Mouse (Mus musculus): ENCODE measurements at regions not wholly inside any gene's neighbourhood (a gene's known extent, or its start where the extent isn't known, plus 50 kb on each side); places are given as distances from the start of the nearest gene placed in this dataset.

DNA sequence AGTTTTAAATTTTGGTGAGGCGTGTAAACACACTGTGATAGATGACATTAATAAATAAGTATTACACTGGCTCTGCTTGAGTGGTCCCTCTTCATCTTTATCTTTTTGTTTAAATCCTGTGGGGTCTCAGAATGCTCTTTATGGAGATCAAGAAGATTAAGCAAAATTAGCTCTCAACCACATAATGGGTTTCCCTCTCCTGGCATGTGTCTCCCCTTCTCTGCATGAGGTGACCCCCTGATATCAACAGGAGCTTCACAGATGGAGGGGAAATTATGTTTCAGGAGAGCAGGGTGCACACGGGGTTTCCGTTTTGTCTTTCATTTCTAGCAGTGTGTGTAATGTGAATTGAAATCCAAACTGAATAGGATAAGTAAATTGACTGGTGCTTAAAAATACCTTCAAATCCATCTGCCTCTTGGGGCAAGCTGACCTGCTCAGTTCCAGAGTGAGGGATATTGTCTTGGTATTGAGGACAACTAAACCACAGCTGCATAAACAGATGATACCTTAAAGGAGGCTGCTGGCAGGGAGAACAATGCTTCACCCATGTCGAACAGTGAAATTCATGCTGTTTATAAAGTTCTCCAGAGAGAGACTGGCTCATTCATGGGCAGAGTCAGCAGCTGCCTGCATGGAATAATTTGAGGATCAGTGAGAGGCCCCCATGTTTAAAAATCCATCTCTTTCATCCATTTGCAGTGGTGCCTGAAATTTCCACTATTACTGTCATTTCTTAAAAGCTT lies 518.3 kb upstream of the Nr2f1 start:
- H3K27ac ChIP-seq (replicated peaks; ENCODE audit: low read depth, low read length): no peak overlapping the region
- no peak overlapping the region for H3K4me3 ChIP-seq (replicated peaks; ENCODE audit: low read length)
- WGBS: 76% methylated on average over 4 of the region's 4 CpGs
- no peaks in the 10 kb centered on the region for H3K4me1 ChIP-seq (ENCODE audit: control insufficient read depth, insufficient read depth, low read length)
- no peak overlapping the region for H3K4me2 ChIP-seq (replicated peaks; ENCODE audit: low read depth, low read length, severe bottlenecking)
- no peak overlapping the region for H3K9ac ChIP-seq (ENCODE audit: low read depth, low read length, severe bottlenecking)
- no peak for TF ChIP-seq POLR2A (IDR thresholded peaks at IDR 0.05; ENCODE audit: borderline replicate concordance, extremely low read depth, insufficient read depth, insufficient read length)
- H3K27me3 ChIP-seq (ENCODE audit: control insufficient read depth, insufficient read depth, low read length): no peaks in the 10 kb centered on the region
- H3K9me3 ChIP-seq (ENCODE audit: control insufficient read depth, low read length): no peaks in the 10 kb centered on the region
- DNase-seq (ENCODE audit: low spot score): no peak
- ATAC-seq (ENCODE audit: low FRiP score, low read depth): no peak
- no peaks in the 10 kb centered on the region for H3K36me3 ChIP-seq (ENCODE audit: control insufficient read depth, insufficient read depth, low read length)

DNA sequence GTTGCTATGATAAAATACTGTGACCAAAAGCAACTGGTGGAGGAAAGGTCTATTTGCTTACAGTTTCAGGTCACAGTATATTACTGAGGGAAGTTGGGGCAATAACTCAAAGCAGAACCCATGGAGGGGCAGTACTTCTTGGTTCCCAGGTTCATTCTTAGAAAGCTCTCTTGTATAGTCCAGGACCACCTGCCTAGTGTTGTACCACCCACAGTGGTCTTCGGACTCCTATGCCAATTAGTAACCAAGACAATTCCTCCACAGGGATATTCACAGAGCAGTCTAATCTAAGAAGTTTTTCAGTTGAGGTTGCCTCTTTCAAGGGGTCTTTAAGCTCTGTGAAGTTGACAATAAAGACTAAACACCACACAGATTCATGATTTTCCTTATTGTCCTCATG lies 517.6 kb upstream of the Nr2f1 start:
- WGBS: 93% methylated on average over 1 of the region's 1 CpGs
- H3K27ac ChIP-seq (replicated peaks; ENCODE audit: low read depth, low read length): no peak overlapping the region
- no peak overlapping the region for H3K4me2 ChIP-seq (replicated peaks; ENCODE audit: low read depth, low read length, severe bottlenecking)
- H3K36me3 ChIP-seq (ENCODE audit: control insufficient read depth, insufficient read depth, low read length): no peaks in the 10 kb centered on the region
- H3K4me3 ChIP-seq (replicated peaks; ENCODE audit: low read length): no peak overlapping the region
- no peaks in the 10 kb centered on the region for H3K9me3 ChIP-seq (ENCODE audit: control insufficient read depth, low read length)
- DNase-seq (ENCODE audit: low spot score) (no peak), ATAC-seq (ENCODE audit: low FRiP score, low read depth) (no peak)
- H3K27me3 ChIP-seq (ENCODE audit: control insufficient read depth, insufficient read depth, low read length): no peaks in the 10 kb centered on the region
- no peak overlapping the region for H3K9ac ChIP-seq (ENCODE audit: low read depth, low read length, severe bottlenecking)
- TF ChIP-seq POLR2A (IDR thresholded peaks at IDR 0.05; ENCODE audit: borderline replicate concordance, extremely low read depth, insufficient read depth, insufficient read length): no peak
- H3K4me1 ChIP-seq (ENCODE audit: control insufficient read depth, insufficient read depth, low read length): no peaks in the 10 kb centered on the region

DNA sequence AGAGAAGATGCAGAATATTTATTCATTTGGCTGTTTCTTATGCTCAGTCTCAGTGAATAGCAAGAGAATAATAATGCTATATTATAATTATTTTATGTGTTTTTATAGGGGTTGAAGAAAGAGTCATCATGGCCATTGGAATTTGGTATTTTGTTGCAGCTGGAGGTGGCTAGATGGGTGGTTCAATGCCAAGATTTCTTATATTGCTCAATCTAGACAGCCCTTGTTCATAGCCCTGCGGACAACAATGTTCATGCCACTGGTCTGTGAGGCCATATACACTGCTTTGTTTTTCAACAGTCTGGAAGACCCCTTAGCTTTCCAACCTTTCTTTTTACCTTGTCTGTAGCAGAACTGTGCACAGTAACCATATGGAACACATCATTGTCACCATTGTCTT lies 505.1 kb upstream of the Nr2f1 start:
- Histone ChIP-seq H3K27me3 (ENCODE audit: control insufficient read depth, insufficient read depth, low read length) (no peaks in the 10 kb centered on the region), H3K4me2 (replicated peaks; ENCODE audit: low read depth, low read length, severe bottlenecking) (no peak overlapping the region), H3K9ac (ENCODE audit: low read depth, low read length, severe bottlenecking) (no peak overlapping the region), H3K4me3 (replicated peaks; ENCODE audit: low read length) (no peak overlapping the region), H3K4me1 (ENCODE audit: control insufficient read depth, insufficient read depth, low read length) (no peaks in the 10 kb centered on the region), H3K27ac (replicated peaks; ENCODE audit: low read depth, low read length) (no peak overlapping the region), H3K9me3 (ENCODE audit: control insufficient read depth, low read length) (no peaks in the 10 kb centered on the region), H3K36me3 (ENCODE audit: control insufficient read depth, insufficient read depth, low read length) (no peaks in the 10 kb centered on the region)
- DNase-seq (ENCODE audit: low spot score) (no peak), ATAC-seq (ENCODE audit: low FRiP score, low read depth) (no peak)
- TF ChIP-seq POLR2A (IDR thresholded peaks at IDR 0.05; ENCODE audit: borderline replicate concordance, extremely low read depth, insufficient read depth, insufficient read length): no peak
- WGBS: 95% methylated on average over 1 of the region's 1 CpGs

DNA sequence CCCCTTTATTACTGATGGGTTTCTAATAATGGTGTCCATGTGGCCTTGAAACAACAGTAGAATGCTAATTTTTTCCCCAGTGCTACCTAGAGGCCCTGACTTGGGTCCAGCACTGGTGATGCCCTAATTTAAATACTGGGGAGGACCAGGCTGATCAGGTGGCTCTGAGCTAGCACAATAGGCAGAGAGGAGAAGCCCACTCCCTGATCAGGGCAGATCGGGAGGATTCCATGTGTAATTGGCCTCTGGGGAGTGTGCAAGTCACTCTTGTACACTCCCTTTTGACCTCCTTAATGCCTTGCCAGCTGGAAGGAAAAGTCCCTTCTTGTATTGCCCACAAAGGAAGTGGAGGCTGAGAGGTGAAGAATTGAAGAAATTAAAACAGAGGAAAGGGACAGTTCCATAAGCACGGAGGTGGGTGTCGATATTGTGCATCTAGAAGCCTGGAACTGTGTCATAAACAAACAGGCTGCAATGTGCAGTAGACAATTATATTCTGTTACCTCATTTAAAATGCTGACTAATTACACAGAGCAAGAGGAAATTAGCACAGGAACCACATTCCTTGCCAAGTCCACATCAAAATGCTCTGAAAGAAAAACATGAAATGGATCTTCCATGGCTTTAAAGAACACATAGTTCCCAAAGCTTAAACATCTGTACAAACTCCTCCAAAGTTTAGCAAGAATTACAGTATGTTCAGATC lies 498.4 kb upstream of the Nr2f1 start:
- no peak overlapping the region for H3K9ac ChIP-seq (ENCODE audit: low read depth, low read length, severe bottlenecking)
- no peak for ATAC-seq (ENCODE audit: low FRiP score, low read depth)
- no peaks in the 10 kb centered on the region for H3K9me3 ChIP-seq (ENCODE audit: control insufficient read depth, low read length)
- 49% methylated on average over 3 of the region's 3 CpGs for WGBS
- H3K4me1 ChIP-seq (ENCODE audit: control insufficient read depth, insufficient read depth, low read length): no peaks in the 10 kb centered on the region
- H3K27me3 ChIP-seq (ENCODE audit: control insufficient read depth, insufficient read depth, low read length): no peaks in the 10 kb centered on the region
- no peaks in the 10 kb centered on the region for H3K36me3 ChIP-seq (ENCODE audit: control insufficient read depth, insufficient read depth, low read length)
- DNase-seq (ENCODE audit: low spot score): no peak
- H3K27ac ChIP-seq (replicated peaks; ENCODE audit: low read depth, low read length): no peak overlapping the region
- H3K4me3 ChIP-seq (replicated peaks; ENCODE audit: low read length): no peak overlapping the region
- no peak overlapping the region for H3K4me2 ChIP-seq (replicated peaks; ENCODE audit: low read depth, low read length, severe bottlenecking)
- TF ChIP-seq POLR2A (IDR thresholded peaks at IDR 0.05; ENCODE audit: borderline replicate concordance, extremely low read depth, insufficient read depth, insufficient read length): no peak

DNA sequence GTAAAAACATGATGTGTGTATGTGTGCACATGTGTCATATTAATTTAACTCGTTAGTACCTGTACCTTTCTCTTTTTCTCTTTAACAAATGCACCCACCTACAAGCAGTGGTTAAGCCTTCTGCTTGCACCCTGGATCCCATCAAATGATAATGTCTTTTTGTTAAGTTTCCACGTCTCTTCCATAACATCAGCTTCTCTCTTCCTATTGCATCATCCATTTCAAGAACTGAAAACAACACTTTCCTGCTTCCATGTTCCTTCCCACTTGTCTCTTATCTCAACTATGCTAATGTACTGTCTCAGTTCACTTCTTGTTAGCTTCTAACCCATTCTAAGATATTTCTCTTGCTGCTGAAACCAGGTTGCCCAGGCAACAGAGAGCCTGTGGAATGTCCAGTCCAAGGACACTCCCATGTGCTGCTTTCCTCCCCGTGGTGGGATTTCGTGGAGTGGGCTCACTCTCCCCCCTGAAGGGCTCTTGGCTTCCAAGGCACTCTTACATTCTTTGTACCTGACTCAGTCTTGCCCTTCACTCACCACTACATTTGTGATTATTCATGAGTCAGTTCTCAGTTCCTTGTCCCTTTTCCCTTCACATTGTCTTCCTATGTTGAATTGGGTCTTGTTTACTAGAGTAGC lies 479.8 kb upstream of the Nr2f1 start:
- H3K9ac ChIP-seq (ENCODE audit: low read depth, low read length, severe bottlenecking): no peak overlapping the region
- H3K27ac ChIP-seq (replicated peaks; ENCODE audit: low read depth, low read length): no peak overlapping the region
- DNase-seq (ENCODE audit: low spot score): no peak
- no peak overlapping the region for H3K4me2 ChIP-seq (replicated peaks; ENCODE audit: low read depth, low read length, severe bottlenecking)
- no peaks in the 10 kb centered on the region for H3K9me3 ChIP-seq (ENCODE audit: control insufficient read depth, low read length)
- 35% methylated on average over 4 of the region's 4 CpGs for WGBS
- TF ChIP-seq POLR2A (IDR thresholded peaks at IDR 0.05; ENCODE audit: borderline replicate concordance, extremely low read depth, insufficient read depth, insufficient read length): no peak
- no peak overlapping the region for H3K4me3 ChIP-seq (replicated peaks; ENCODE audit: low read length)
- H3K36me3 ChIP-seq (ENCODE audit: control insufficient read depth, insufficient read depth, low read length): no peaks in the 10 kb centered on the region
- H3K4me1 ChIP-seq (ENCODE audit: control insufficient read depth, insufficient read depth, low read length): no peaks in the 10 kb centered on the region
- no peak for ATAC-seq (ENCODE audit: low FRiP score, low read depth)
- H3K27me3 ChIP-seq (ENCODE audit: control insufficient read depth, insufficient read depth, low read length): no peaks in the 10 kb centered on the region

Measured in limb, embryonic 14.5 days (tissue).